Mouse (Mus musculus) MEL (cell line): Measurements from ENCODE around the gene Lpxn. TPM values are rescaled to one million over a fixed set of nuclear protein-coding genes. Genes with fewer than 3 reads are reported as not detected.
A peak's percentile ranks its signal among the peaks of the same experiment; 100 is the strongest.

ENCODE experiments used
- DNase-seq: peaks from one replicate; pipeline ENCODE4 v3.0.0; 2011; ENCODE audit warnings: low read depth, low spot score
- H3K27ac ChIP-seq: 2 replicates; pipeline ENCODE4 v1.5.1; 2012; ENCODE audit warnings: low read depth, mild to moderate bottlenecking, control low read depth, low read length, moderate library complexity; ENCODE audit not compliant: control insufficient read depth
- H3K27me3 ChIP-seq, 2 experiments: fragments of 150-350 bp in 1 of 2; sonication (generic) in 1 of 2; 2 replicates each; pipeline ENCODE4 v1.6.1; 2012; ENCODE audit warnings: low read length in 2 of 2, mild to moderate bottlenecking in 2 of 2, improper control_type of control experiment in 1 of 2, moderate library complexity in 1 of 2; ENCODE audit not compliant: insufficient read depth in 2 of 2, control insufficient read depth in 1 of 2
- H3K36me3 ChIP-seq, 2 experiments: 2 replicates each; pipeline ENCODE4 v1.6.1; 2012 to 2014; ENCODE audit warnings: low read length in 2 of 2, improper control_type of control experiment in 1 of 2, inconsistent platforms in 1 of 2, mild to moderate bottlenecking in 1 of 2; ENCODE audit not compliant: insufficient read depth in 2 of 2, control insufficient read depth in 1 of 2
- H3K4me1 ChIP-seq, 2 experiments: fragments of 150-350 bp in 1 of 2; sonication (generic) in 1 of 2; 2 replicates each; pipeline ENCODE4 v1.6.1; 2012; ENCODE audit warnings: low read length in 2 of 2, improper control_type of control experiment in 1 of 2, mild to moderate bottlenecking in 1 of 2; ENCODE audit not compliant: insufficient read depth in 2 of 2, control insufficient read depth in 1 of 2
- H3K4me3 ChIP-seq, 2 experiments: fragments of 150-350 bp in 1 of 2; sonication (generic) in 1 of 2; 2 replicates each; pipeline ENCODE4 v1.5.1; 2012; ENCODE audit warnings: low read depth in 2 of 2, low read length in 2 of 2, mild to moderate bottlenecking in 2 of 2, moderate library complexity in 2 of 2, control low read depth in 1 of 2, improper control_type of control experiment in 1 of 2; ENCODE audit not compliant: control insufficient read depth in 1 of 2, insufficient read depth in 1 of 2
- H3K79me2 ChIP-seq: 2 replicates; pipeline ENCODE4 v1.6.1; 2012; ENCODE audit warnings: mild to moderate bottlenecking, low read length, moderate library complexity; ENCODE audit not compliant: control insufficient read depth, poor library complexity, insufficient read depth
- H3K9ac ChIP-seq: 2 replicates; pipeline ENCODE4 v1.6.1; 2012; ENCODE audit warnings: low read depth, mild to moderate bottlenecking, control low read depth, low read length, moderate library complexity; ENCODE audit not compliant: control insufficient read depth, poor library complexity, severe bottlenecking
- H3K9me3 ChIP-seq: fragments of 150-350 bp; sonication (generic); replicated peaks from 2 replicates; pipeline ENCODE4 v1.6.1; 2012; ENCODE audit warnings: mild to moderate bottlenecking, low read length, improper control_type of control experiment, moderate library complexity; ENCODE audit not compliant: insufficient read depth
- CHD1 ChIP-seq: IDR thresholded peaks from 2 replicates; pipeline ENCODE4 v1.6.1; 2012; ENCODE audit warnings: low read depth, mild to moderate bottlenecking, inconsistent platforms, low read length, improper control_type of control experiment
- CHD2 ChIP-seq: IDR thresholded peaks from 2 replicates; pipeline ENCODE4 v1.6.1; 2011; ENCODE audit warnings: low read length, improper control_type of control experiment
- CTCF ChIP-seq, 3 experiments: IDR thresholded peaks in 2 of 3; conservative IDR thresholded peaks in 1 of 3; 2 replicates each; pipeline ENCODE4 v1.5.1; 2011 to 2012; ENCODE audit warnings: low read length in 3 of 3, low read depth in 2 of 3, mild to moderate bottlenecking in 2 of 3, improper control_type of control experiment in 1 of 3, inconsistent platforms in 1 of 3, mixed read lengths in 1 of 3, moderate library complexity in 1 of 3; ENCODE audit not compliant: control insufficient read depth in 1 of 3, insufficient read depth in 1 of 3, poor library complexity in 1 of 3, severe bottlenecking in 1 of 3
- E2F4 ChIP-seq: IDR thresholded peaks from 2 replicates; pipeline ENCODE4 v1.6.1; 2011; ENCODE audit warnings: low read depth, low read length, improper control_type of control experiment, borderline replicate concordance
- ETS1 ChIP-seq: IDR thresholded peaks from 2 replicates; pipeline ENCODE4 v1.6.1; 2012; ENCODE audit warnings: low read depth, mild to moderate bottlenecking, inconsistent platforms, low read length, improper control_type of control experiment, moderate library complexity
- GABPA ChIP-seq: IDR thresholded peaks from 2 replicates; pipeline ENCODE4 v1.6.1; 2012; ENCODE audit warnings: low read depth, mild to moderate bottlenecking, inconsistent platforms, low read length, improper control_type of control experiment, moderate library complexity
- GATA1 ChIP-seq: IDR thresholded peaks from 2 replicates; pipeline ENCODE4 v1.6.1; 2011; ENCODE audit warnings: low read depth, low read length, improper control_type of control experiment
- HCFC1 ChIP-seq: IDR thresholded peaks from 2 replicates; pipeline ENCODE4 v1.6.1; 2012; ENCODE audit warnings: low read depth, mild to moderate bottlenecking, inconsistent platforms, low read length, improper control_type of control experiment, moderate library complexity
- JUND ChIP-seq: IDR thresholded peaks from 2 replicates; pipeline ENCODE4 v1.6.1; 2011; ENCODE audit warnings: low read depth, mild to moderate bottlenecking, improper control_type of control experiment, low read length
- KAT2A ChIP-seq: conservative IDR thresholded peaks from 2 replicates; pipeline ENCODE4 v1.6.1; 2012; ENCODE audit warnings: low read depth, low read length, improper control_type of control experiment, inconsistent platforms
- MAFK ChIP-seq: IDR thresholded peaks from 2 replicates; pipeline ENCODE4 v1.6.1; 2011; ENCODE audit warnings: low read depth, mild to moderate bottlenecking, low read length, improper control_type of control experiment, borderline replicate concordance
- MAX ChIP-seq: IDR thresholded peaks from 2 replicates; pipeline ENCODE4 v1.6.1; 2011; ENCODE audit warnings: low read length, improper control_type of control experiment
- MXI1 ChIP-seq: IDR thresholded peaks from 2 replicates; pipeline ENCODE4 v1.6.1; 2011; ENCODE audit warnings: mild to moderate bottlenecking, low read depth, low read length, improper control_type of control experiment
- MYB ChIP-seq: IDR thresholded peaks from 2 replicates; pipeline ENCODE4 v1.6.1; 2011; ENCODE audit warnings: mild to moderate bottlenecking, low read depth, low read length, improper control_type of control experiment
- MYC ChIP-seq: IDR thresholded peaks from 2 replicates; pipeline ENCODE4 v1.6.1; 2011; ENCODE audit warnings: low read depth, mild to moderate bottlenecking, low read length, improper control_type of control experiment, moderate library complexity
- POLR2A ChIP-seq, 2 experiments: IDR thresholded peaks; 2 replicates each; pipeline ENCODE4 v1.6.1; 2011 to 2012; ENCODE audit warnings: low read length in 2 of 2, mild to moderate bottlenecking in 2 of 2, control low read depth in 1 of 2, improper control_type of control experiment in 1 of 2, low read depth in 1 of 2, moderate library complexity in 1 of 2; ENCODE audit not compliant: control insufficient read depth in 1 of 2, insufficient read depth in 1 of 2, poor library complexity in 1 of 2
- POLR2AphosphoS2 ChIP-seq: IDR thresholded peaks from 2 replicates; pipeline ENCODE4 v1.6.1; 2011; ENCODE audit warnings: low read length, improper control_type of control experiment
- POLR2AphosphoS5 ChIP-seq: IDR thresholded peaks from 2 replicates; pipeline ENCODE4 v1.6.1; 2012; ENCODE audit warnings: low read depth, borderline replicate concordance, mild to moderate bottlenecking, inconsistent platforms, low read length, moderate library complexity, mixed read lengths
- RAD21 ChIP-seq: IDR thresholded peaks from 2 replicates; pipeline ENCODE4 v1.6.1; 2011; ENCODE audit warnings: mild to moderate bottlenecking, low read depth, low read length, improper control_type of control experiment
- RCOR1 ChIP-seq: IDR thresholded peaks from 2 replicates; pipeline ENCODE4 v1.6.1; 2012; ENCODE audit warnings: low read depth, mild to moderate bottlenecking, inconsistent platforms, low read length, improper control_type of control experiment
- SIN3A ChIP-seq: IDR thresholded peaks from 2 replicates; pipeline ENCODE4 v1.6.1; 2012; ENCODE audit warnings: low read length, improper control_type of control experiment, inconsistent platforms
- SMC3 ChIP-seq: IDR thresholded peaks from 2 replicates; pipeline ENCODE4 v1.6.1; 2011; ENCODE audit warnings: low read depth, low read length, improper control_type of control experiment
- TBP ChIP-seq: IDR thresholded peaks from 2 replicates; pipeline ENCODE4 v1.8.0; 2011; ENCODE audit warnings: low read depth, low read length, improper control_type of control experiment
- TCF12 ChIP-seq: IDR thresholded peaks from 2 replicates; pipeline ENCODE4 v1.6.1; 2014; ENCODE audit warnings: low read depth, mild to moderate bottlenecking, inconsistent platforms, low read length, improper control_type of control experiment, moderate library complexity
- USF1 ChIP-seq: IDR thresholded peaks from 2 replicates; pipeline ENCODE4 v1.6.1; 2014; ENCODE audit warnings: low read depth, mild to moderate bottlenecking, inconsistent platforms, low read length, improper control_type of control experiment, moderate library complexity
- ZC3H11A ChIP-seq: IDR thresholded peaks from 2 replicates; pipeline ENCODE4 v1.6.1; 2012; ENCODE audit warnings: low read depth, mild to moderate bottlenecking, inconsistent platforms, low read length, improper control_type of control experiment
- ZKSCAN1 ChIP-seq: IDR thresholded peaks from 2 replicates; pipeline ENCODE4 v1.6.1; 2012; ENCODE audit warnings: low read depth, mild to moderate bottlenecking, inconsistent platforms, low read length, improper control_type of control experiment, moderate library complexity
- ZNF384 ChIP-seq: IDR thresholded peaks from 2 replicates; pipeline ENCODE4 v1.6.1; 2012; ENCODE audit warnings: low read depth, mild to moderate bottlenecking, inconsistent platforms, low read length, improper control_type of control experiment
- polyA plus RNA-seq, 2 experiments: library from polyadenylated mRNA; stranded (reverse) in 1 of 2; unstranded in 1 of 2; fragments of >175 nt in 1 of 2; fragments of >200 nt in 1 of 2; gene quantifications; 2 replicates each; pipeline versions ENCODE4 v1.2.1 to v1.2.4; 2012; ENCODE audit warnings: low replicate concordance in 2 of 2, low read depth in 1 of 2; ENCODE audit not compliant: insufficient read length in 2 of 2, insufficient read depth in 1 of 2, missing spikeins in 1 of 2
- total RNA-seq: library from RNA; depleted of rRNA; stranded (reverse); fragments of 300-350 nt; gene quantifications from 2 replicates; pipeline ENCODE4 v1.2.3, GENCODE M21; 2012

Lpxn gene
- total and polyA plus RNA-seq, 3 experiments = 9.9 to 12.3 TPM; not detected in 1

DNA sequence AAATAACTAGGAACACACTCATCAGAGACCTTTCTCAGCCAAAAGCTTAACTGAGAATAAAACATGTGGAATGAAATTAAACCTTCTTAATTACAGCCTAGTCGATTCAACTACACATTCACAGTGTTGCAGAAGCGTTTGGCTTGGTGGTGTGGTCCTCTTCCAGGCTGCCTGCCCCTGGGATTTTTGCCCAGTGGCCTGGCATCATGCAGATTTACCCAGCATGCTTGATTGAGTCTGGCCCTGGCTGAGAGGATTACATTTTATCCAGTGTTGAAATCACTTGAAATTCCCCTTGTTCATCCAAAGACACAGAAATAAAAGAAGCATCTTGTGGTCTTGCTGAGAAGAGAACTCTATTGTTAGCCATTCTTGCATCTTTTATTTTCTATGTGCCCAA, 36.3 kb upstream of the Lpxn start:
- Histone ChIP-seq H3K27ac (no peak overlapping the region), H3K9me3 (no peaks in the 10 kb centered on the region), H3K9ac (no peak overlapping the region), H3K4me3 (no peak overlapping the region), H3K27me3 (no peaks in the 10 kb centered on the region; a peak in 1 of 4 replicates)
- DNase-seq = no peak
- TF ChIP-seq POLR2AphosphoS5 = no peak
- no peak for TF ChIP-seq ZKSCAN1
- no peak for TF ChIP-seq ZC3H11A
- TF ChIP-seq ZNF384 = no peak
- TF ChIP-seq GABPA = no peak
- TF ChIP-seq SIN3A = no peak
- no peak for TF ChIP-seq MYC
- TF ChIP-seq MAX = no peak
- no peak for TF ChIP-seq MYB
- no peak for TF ChIP-seq GATA1
- no peak for TF ChIP-seq E2F4
- TF ChIP-seq POLR2A (IDR thresholded peaks at IDR 0.05; ENCODE audit: control insufficient read depth in 1 of 2, insufficient read depth in 1 of 2, low read depth in 1 of 2, low read length in 2 of 2, poor library complexity in 1 of 2) = no peak
- TF ChIP-seq CTCF (IDR thresholded peaks at IDR 0.05 in 2 of 3, conservative IDR thresholded peaks at IDR 0.05 in 1 of 3; ENCODE audit: control insufficient read depth in 1 of 3, insufficient read depth in 1 of 3, low read depth in 2 of 3, low read length in 3 of 3, poor library complexity in 1 of 3, severe bottlenecking in 1 of 3) = no peak
- no peak for TF ChIP-seq HCFC1
- TF ChIP-seq USF1 = no peak
- TF ChIP-seq MXI1 = no peak
- TF ChIP-seq, all 39 proteins: peak for 0
- H3K79me2 ChIP-seq = no peaks in the 10 kb centered on the region
- no peaks in the 10 kb centered on the region for H3K4me1 ChIP-seq
- H3K36me3 ChIP-seq = peaks cover 0 to 5% of the 10 kb centered on the region in 2 experiments; a peak in 1 of 4 replicates

DNA sequence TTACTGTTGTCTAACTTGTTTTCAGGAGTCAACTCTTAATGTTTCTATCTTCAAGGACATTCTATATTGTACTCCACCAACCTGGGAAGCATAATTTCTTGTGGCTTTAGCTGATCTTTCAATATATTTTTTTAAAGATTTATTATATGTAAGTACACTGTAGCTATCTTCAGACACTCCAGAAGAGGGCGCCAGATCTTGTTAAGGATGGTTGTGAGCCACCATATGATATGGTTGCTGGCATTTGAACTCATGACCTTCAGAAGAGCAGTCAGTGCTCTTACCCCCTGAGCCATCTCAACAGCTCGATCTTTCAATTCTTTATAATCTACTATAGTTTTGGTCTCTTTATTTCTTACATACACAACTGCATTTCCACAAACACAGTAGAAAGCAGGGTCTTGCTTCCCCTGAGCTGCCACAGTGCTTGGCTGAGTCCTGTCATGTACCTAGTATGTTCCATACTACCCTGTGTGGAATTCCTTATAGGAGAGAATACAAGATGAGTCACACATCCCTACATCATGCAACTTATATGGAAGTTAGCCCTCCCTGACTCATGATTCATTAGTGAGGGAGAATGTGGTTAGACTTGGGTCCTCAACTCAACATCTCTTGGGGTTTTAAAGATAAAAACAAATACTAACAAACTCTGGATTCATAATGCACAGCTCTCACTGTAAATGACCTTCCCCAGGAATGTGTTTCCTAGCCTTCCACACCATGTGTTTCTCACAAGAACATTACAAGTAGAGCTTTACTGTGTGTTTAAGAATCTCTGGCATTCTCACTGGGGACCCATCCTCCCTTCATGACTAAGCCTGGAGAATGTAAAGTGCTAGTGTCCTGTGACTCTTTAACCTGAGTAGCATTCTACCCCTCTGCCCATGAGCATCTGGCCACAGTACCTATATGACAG, 33.5 kb upstream of the Lpxn start:
- Histone ChIP-seq H3K27me3 (no peaks in the 10 kb centered on the region), H3K36me3 (peaks cover 0 to 10% of the 10 kb centered on the region in 2 experiments; a peak in 1 of 4 replicates), H3K4me3 (no peak overlapping the region), H3K9me3 (no peaks in the 10 kb centered on the region), H3K4me1 (no peaks in the 10 kb centered on the region)
- peak; percentile 27 for DNase-seq
- no peak for TF ChIP-seq RCOR1
- peak; percentile 25 for TF ChIP-seq RAD21
- TF ChIP-seq TCF12 = no peak
- 0 out of 2 replicates have a peak, but pooled peaks have one; percentile 56 for TF ChIP-seq POLR2AphosphoS2
- no peak for TF ChIP-seq ETS1
- no peak for TF ChIP-seq CHD2
- no peak for TF ChIP-seq MAFK
- no peak for TF ChIP-seq CHD1
- no peak for TF ChIP-seq POLR2AphosphoS5
- no peak for TF ChIP-seq HCFC1
- TF ChIP-seq TBP = no peak
- TF ChIP-seq MYC = no peak
- TF ChIP-seq CTCF (IDR thresholded peaks at IDR 0.05 in 2 of 3, conservative IDR thresholded peaks at IDR 0.05 in 1 of 3; ENCODE audit: control insufficient read depth in 1 of 3, insufficient read depth in 1 of 3, low read depth in 2 of 3, low read length in 3 of 3, poor library complexity in 1 of 3, severe bottlenecking in 1 of 3) = peak; percentile 20 to 45 (median 28); a peak in 5 of 6 replicates
- TF ChIP-seq ZC3H11A = 0 out of 2 replicates have a peak, but pooled peaks have one; percentile 14
- no peak for TF ChIP-seq ZKSCAN1
- no peak for TF ChIP-seq JUND
- TF ChIP-seq KAT2A = no peak
- TF ChIP-seq SMC3 = peak; percentile 43
- TF ChIP-seq USF1 = no peak
- TF ChIP-seq MXI1 = no peak
- TF ChIP-seq POLR2A (IDR thresholded peaks at IDR 0.05; ENCODE audit: control insufficient read depth in 1 of 2, insufficient read depth in 1 of 2, low read depth in 1 of 2, low read length in 2 of 2, poor library complexity in 1 of 2) = no peak
- TF ChIP-seq, all 39 proteins: peak for 5
- no peaks in the 10 kb centered on the region for H3K79me2 ChIP-seq
- H3K27ac ChIP-seq = no peak overlapping the region
- H3K9ac ChIP-seq = no peak overlapping the region
